Mouse (Mus musculus): ENCODE measurements at regions not wholly inside any gene's neighbourhood (a gene's known extent, or its start where the extent isn't known, plus 50 kb on each side); places are given as distances from the start of the nearest gene placed in this dataset.

DNA sequence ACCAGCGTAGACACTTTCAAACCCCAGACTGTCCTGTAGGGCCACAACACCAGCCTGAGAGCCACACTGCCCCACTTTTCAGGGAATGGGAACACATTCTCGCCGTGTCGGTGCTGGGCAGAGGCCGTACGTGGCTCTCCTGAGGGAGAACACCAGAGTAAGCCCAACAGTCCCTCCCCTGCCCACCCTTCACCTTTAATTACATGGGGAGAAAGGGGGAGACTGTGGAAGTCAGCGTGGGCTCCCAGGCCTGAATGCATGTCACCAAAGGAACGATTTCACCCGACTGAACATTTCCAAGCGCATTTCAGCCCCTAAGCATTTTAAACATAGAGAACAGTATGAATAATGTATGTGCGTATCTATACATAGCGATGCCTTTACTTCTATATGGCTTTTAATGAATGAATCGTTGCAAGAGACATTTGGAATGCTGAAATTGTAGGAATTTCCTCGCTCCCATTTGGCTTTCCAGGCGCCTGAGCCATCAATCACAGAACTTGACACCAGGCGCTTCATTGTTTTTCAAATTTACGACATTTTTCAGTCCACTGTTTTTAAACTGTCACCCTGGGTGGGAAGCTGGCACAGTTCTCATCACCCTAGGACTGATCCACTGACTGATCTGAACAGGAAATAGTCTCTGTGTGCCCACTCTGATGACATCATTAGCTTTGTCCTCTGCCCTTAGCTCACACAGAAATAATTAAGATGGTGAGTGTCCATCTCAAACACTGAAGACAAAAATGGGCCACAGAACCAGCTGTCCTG is 152.3 kb downstream of the Atp23 start:
- no peak for DNase-seq (ENCODE audit: low spot score in 2 of 2)

DNA sequence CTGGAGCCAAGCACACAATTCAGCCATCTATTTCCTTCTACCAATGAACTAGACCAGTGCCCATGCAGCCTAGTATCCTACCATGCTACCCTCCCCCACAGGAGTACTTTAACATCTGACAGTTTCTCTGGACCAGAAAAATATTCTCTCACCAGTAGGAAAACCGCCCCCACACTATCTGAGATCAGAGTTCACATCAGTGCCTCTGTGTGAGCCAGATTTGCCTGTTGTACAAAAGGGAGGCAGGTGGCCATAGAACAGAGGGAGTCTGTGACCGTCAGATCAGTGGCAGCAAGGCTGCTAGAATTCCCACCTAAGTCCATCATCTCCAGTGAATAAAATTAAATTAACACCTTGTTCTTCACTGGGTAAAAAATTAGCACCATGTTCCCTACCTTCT is 166.5 kb downstream of the Atp23 start:
- DNase-seq (ENCODE audit: low spot score in 2 of 2) = no peak

DNA sequence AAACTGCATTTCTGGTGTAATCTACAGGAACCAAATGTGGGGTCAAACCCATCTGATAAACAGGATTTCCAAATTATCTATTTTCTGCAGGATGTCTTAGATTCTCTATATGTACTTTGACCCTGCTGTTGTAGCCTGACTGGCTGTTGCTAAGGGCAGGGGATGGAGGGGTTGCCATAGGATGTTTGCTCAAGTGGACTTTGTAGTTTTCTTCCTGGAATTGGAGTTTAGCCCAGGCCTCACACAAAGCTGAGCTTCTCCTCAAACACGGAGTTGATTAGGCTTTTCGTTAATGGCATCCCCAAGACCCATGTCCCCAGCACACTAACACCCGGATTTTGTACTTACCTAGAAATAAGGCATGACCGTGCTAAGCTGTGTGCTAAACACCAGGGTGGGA is 173.3 kb downstream of the Atp23 start:
- DNase-seq (ENCODE audit: low spot score in 2 of 2) = no peak

DNA sequence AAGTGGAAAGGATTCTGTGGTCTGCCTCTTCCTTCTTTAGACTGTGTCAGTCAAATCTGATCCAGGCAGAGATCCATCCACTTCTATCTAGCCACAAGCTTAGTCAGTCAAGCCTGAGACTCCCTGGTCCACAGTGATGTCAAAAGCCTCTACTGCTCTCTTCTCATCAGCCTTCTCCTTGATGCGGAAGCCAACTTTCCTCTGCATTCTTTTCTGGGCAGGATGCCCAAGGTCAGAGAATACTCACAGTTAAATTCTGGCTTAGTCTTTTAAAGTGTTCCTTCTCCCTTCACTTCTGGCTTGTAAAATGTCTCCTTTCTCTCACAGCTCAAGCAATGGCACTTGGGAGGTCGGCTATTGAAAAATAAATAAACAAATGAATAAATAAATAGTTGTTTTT is 183.2 kb downstream of the Atp23 start:
- no peak for DNase-seq (ENCODE audit: low spot score in 2 of 2)

GRCm38 (mm10) chr10:126711758-126712157 is 189.4 kb downstream of the Atp23 start:
- no peak for DNase-seq (ENCODE audit: low spot score in 2 of 2)

DNA sequence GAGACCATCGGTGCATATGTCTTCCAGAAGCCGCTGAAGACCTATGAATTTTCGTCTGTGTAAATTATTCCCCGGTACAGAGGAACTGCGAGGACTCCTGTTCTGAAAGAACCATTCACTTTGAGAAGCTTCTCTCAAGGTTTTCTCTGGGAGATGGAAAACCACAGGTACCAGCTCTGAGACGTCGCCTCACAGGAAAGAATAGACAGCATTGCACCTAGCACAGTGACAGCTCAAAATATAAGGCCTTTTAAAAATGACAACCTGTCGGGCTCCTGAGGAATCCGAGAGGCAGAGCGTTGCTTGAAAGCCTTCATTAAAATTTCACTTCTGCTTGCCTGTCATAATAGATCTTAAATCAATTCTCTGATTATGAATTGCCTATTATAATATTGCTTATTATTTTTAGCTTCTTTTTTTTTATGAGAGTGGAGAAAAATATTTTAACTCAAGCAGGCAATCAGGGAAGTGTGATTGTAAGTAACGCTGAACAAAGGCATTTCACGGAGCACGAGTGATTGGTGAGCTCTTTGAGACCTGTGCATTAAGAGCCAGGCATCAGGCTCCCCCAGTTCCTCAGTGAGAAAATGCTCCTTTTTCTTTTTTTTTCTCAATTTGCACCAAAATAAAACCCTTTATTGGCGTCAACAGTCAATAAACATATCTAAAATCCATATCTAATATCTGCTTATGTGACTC is 191.8 kb downstream of the Atp23 start:
- DNase-seq (ENCODE audit: low spot score in 2 of 2) = no peak

- no peak for DNase-seq (ENCODE audit: low spot score in 2 of 2)
Observed at GRCm38 (mm10) chr10:126708730-126709129, 192.4 kb downstream of the Atp23 start.

DNA sequence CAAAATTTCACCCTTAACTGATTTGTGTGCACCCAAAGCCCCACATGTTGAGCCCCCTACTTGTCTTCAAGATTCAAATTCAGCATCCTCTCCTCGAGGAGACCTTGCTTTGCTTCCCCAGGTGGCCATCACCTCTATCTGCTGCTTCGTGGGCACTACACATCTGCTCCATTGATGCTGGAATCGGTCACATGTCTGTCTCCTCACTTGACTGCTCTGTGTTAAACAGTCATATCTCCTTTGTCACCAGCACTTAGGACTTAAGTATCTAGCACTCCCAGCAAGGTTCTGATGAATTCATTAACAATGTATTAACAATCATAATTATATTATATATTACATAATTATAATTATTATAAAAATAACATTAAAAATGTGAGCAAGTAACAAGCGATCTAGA is 192.9 kb downstream of the Atp23 start:
- no peak for DNase-seq (ENCODE audit: low spot score in 2 of 2)

GRCm38 (mm10) chr10:126697086-126697485 is 204.1 kb downstream of the Atp23 start:
- no peak for DNase-seq (ENCODE audit: low spot score in 2 of 2)

- no peak for DNase-seq (ENCODE audit: low spot score in 2 of 2)
Observed at GRCm38 (mm10) chr10:126690914-126691673, 210.1 kb downstream of the Atp23 start.

DNA sequence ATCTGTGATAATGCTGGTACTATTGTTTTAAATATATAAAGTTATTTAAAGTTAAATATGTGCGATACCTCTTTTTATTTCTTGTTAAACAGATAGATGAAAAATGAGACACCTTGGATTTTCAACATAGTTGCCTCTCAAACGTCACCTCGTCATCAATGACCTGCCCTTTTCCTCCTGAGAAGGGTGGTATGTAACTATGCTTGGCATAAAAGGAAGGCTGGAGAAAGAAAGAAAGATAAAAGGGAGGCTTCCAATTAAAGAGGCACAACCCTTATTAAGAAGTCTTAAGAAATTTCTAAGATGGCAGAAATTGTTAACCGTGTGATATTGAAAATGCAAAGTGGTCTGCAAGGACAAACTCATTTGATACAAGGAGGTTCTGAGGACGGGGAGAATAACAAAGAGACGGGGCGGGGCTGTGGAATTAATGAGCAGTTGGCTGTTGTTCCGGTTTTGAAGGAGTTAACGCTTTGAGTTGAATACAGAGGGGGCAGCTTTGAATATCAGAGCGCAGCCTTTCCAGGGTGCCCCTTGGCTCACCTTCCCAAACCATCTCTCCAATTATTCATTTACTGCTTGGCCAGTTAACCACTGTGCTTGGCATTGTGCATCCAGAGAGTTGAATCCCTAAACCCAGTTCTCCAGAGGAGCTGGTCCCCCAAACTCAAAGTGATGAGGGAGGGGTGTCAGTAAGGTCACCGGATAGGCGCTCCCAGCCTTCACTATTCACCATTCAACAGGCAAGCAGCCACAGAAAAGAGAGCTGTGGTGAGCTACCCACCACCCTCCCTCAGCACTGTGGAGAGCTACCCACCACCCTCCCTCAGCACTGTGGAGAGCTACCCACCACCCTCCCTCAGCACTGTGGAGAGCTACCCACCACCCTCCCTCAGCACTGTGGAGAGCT is 220.6 kb downstream of the Atp23 start:
- no peak for DNase-seq (ENCODE audit: low spot score in 2 of 2)

- no peak for DNase-seq (ENCODE audit: low spot score in 2 of 2)
Observed at GRCm38 (mm10) chr10:126679224-126680120, 221.7 kb downstream of the Atp23 start.

DNA sequence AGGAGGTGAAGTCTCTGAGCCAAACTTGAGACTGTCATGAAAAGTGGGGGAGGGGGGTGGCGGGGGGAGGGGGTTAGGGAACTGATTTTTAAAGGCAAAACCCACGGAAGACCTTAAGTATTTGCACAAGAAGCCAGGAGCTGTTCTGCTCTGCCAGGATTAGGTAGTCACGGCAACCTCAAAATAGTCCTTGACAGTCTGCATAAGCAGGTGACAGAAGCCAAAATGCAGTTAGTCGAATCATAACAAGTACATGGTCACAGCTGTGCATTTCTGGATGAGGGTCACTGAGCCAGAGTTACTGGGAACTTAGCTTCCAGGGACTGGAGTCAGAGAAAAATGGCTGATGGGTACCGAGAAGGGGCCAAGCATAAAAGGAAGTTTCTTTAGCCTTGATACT is 227.7 kb downstream of the Atp23 start:
- no peak for DNase-seq (ENCODE audit: low spot score in 2 of 2)

- no peak for DNase-seq (ENCODE audit: low spot score in 2 of 2)
Observed at GRCm38 (mm10) chr10:126664408-126665083, 236.6 kb downstream of the Atp23 start.

- DNase-seq (ENCODE audit: low spot score in 2 of 2) = no peak
Observed at GRCm38 (mm10) chr10:126663461-126664013, 237.6 kb downstream of the Atp23 start.

DNA sequence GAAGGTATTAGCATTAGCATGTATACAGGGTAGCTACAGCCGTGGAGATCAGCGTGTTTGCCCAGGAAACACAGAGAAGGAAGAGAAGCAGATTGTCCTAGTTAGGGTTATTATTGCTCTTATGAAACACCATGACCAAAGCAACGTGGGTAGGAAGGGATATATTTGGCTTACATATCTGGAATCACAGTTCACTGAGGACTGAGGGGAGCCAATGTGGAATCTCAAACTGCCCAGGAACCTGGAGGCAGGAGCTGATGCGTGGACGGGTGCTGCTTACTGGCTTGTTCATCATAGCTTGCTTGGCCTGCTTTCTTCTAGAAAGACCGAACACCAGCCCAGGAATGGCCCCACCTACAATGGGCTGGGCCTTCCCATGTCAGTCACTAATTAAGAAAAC is 238.4 kb downstream of the Atp23 start:
- no peak for DNase-seq (ENCODE audit: low spot score in 2 of 2)

DNA sequence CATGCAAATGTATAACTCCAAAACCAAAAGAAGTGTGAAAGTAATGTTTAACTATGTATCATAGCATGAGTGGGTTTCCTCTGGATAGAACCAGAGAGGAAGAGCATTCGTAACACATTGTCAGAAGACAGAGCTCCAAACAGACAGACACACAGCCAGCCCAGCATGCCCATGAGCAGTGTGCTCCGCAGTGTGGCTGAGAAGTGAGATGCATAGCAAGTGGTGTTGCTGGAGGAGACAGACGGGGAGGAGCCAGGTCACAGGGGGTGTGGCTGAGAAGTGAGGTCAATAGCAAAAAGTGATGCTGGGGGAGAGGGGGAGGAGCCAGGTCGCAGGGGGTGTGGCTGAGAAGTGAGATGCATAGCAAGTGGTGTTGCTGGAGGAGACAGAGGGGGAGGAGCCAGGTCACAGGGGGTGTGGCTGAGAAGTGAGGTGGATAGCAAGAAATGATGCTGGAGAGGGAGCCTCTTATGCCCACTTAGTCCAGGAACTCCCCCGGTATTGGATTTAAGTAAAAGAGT is 240.0 kb downstream of the Atp23 start:
- no peak for DNase-seq (ENCODE audit: low spot score in 2 of 2)

- DNase-seq (ENCODE audit: low spot score in 2 of 2) = no peak
Observed at GRCm38 (mm10) chr10:126660024-126660423, 241.1 kb downstream of the Atp23 start.

DNA sequence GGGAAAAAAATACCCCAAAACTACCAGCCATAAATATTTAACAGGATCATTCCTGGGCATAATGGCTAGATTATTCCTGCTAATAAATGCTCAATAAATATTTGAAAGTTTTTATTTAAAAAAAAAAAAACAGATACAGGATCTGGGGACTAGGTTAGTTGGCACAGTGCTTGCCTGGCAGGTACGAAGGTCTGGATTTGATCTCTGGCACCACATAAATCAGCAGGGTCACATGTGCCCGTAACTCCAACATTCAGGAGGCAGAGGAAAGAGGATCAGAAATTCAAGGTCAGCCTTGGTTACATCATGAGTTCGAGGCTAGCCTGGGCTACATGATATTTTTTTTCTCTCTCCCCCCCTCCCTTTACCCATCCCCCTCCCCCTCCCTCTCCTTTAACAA is 248.5 kb downstream of the Atp23 start:
- no peak for DNase-seq (ENCODE audit: low spot score in 2 of 2)

Data from urinary bladder, adult 18-20 months (tissue).